Mouse (Mus musculus) kidney, embryonic 15.5 days (tissue): ENCODE data around the gene Eps8l3. TPM values are rescaled to one million over a fixed set of nuclear protein-coding genes. Genes with fewer than 3 reads are reported as not detected.
"Not testable (repeated sequence)": the region's sequence is repeated elsewhere in the genome, so short reads cannot be mapped to it uniquely, and the experiment has no call there.

ENCODE experiments used
- ATAC-seq: fragments of 200-750 bp; cut with Nextera tagmentation; replicated peaks from 2 replicates; pipeline ENCODE4 v1.8.0; 2017; ENCODE audit warnings: moderate TSS enrichment; ENCODE audit not compliant: low FRiP score
- H3K27ac ChIP-seq: fragments of 300-500 bp; sonication (generic); 2 replicates; pipeline ENCODE4 v1.5.1; 2015; ENCODE audit warnings: mild to moderate bottlenecking, inconsistent platforms
- H3K27me3 ChIP-seq: fragments of 300-500 bp; sonication (generic); 2 replicates; pipeline ENCODE4 v1.6.1; 2015; ENCODE audit warnings: inconsistent platforms
- H3K36me3 ChIP-seq: fragments of 300-500 bp; sonication (generic); 2 replicates; pipeline ENCODE4 v1.6.1; 2015; ENCODE audit warnings: inconsistent platforms
- H3K4me1 ChIP-seq: fragments of 300-500 bp; sonication (generic); 2 replicates; pipeline ENCODE4 v1.6.1; 2015; ENCODE audit warnings: inconsistent platforms
- H3K4me2 ChIP-seq: fragments of 300-500 bp; sonication (generic); 2 replicates; pipeline ENCODE4 v1.6.1; 2015; ENCODE audit warnings: moderate library complexity, mild to moderate bottlenecking, inconsistent platforms
- H3K4me3 ChIP-seq: fragments of 300-500 bp; sonication (generic); replicated peaks from 2 replicates; pipeline ENCODE4 v1.5.1; 2015; ENCODE audit warnings: mild to moderate bottlenecking, inconsistent platforms
- H3K9ac ChIP-seq: fragments of 300-500 bp; sonication (generic); 2 replicates; pipeline ENCODE4 v1.6.1; 2015; ENCODE audit warnings: mild to moderate bottlenecking, inconsistent platforms
- H3K9me3 ChIP-seq: fragments of 300-500 bp; sonication (generic); replicated peaks from 2 replicates; pipeline ENCODE4 v1.6.1; 2016; ENCODE audit warnings: inconsistent platforms
- WGBS: fragments of 180-500 bp; shearing (Covaris S2); methylation state at CpG from one replicate; pipeline ENCODE4 v1.1.7; 2015; ENCODE audit warnings: mixed read lengths; 5-methylcytosine and 5-hydroxymethylcytosine counted together
- polyA plus RNA-seq: library from polyadenylated mRNA; unstranded; fragments of >200 nt; fragmentation: Nextera tagmentation; extraction: Ambion mirVana; gene quantifications from 2 replicates; pipeline ENCODE4 v1.2.1, GENCODE M21; 2015

The Eps8l3 gene
- polyA plus RNA-seq, 1 experiment from 2014 or later: not detected

DNA sequence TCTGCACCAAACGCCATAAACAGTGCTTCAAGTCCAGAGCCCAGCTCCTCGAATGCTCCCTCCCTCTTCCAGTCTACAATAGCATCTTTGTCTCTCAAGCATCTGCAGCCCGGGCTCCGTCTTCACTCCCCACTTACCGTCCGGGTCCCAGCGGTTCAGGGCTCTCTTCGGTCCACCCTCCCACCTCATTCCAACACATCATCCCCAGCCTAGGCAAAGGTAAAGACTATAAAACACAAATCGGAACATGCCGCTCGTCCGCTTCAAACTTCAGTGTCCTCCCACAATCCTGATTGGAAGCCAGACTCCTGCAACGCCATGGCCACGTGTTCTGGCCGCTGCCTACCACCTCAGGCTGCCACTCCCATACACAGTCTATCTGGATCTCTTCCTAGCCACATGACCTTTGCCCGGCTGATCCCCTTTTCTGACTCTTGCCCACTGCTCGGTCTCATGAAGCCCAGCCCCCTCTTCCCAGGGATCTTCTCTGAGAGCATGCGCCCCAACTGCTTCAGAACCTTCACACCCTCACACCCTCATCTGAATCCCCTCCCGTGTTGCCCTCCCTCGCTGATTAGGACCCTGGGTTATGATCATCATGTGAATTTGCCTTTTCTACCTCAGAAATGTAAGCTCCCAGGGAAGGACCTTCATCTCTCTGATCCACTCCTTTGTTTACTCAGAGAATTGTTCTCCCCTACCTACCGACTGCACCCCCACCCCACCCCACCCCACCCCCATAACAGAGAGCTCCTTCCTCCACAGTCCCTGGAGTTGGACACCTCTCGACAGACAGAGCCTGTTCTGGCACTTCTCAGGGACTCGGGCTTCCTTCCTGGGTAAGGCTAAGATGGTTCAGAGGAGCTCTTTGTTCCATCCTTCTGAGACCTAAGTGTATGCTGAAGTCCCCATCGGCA, 3.4 kb upstream of the Eps8l3 start:
- H3K4me1 ChIP-seq: peaks cover 4% of the 10 kb centered on the region
- no peak overlapping the region for H3K9ac ChIP-seq
- H3K27ac ChIP-seq: no peak overlapping the region
- H3K4me3 ChIP-seq: no peak overlapping the region
- 73% methylated on average over 24 of the region's 24 CpGs for WGBS
- no peaks in the 10 kb centered on the region for H3K36me3 ChIP-seq
- no peaks in the 10 kb centered on the region for H3K27me3 ChIP-seq
- H3K9me3 ChIP-seq: no peaks in the 10 kb centered on the region
- no peak overlapping the region for H3K4me2 ChIP-seq
- no peak for ATAC-seq

- Histone ChIP-seq H3K4me1 (no peaks in the 10 kb centered on the region), H3K36me3 (no peaks in the 10 kb centered on the region), H3K9ac (no peak overlapping the region), H3K27ac (no peak overlapping the region), H3K4me2 (no peak overlapping the region), H3K27me3 (no peaks in the 10 kb centered on the region), H3K9me3 (no peaks in the 10 kb centered on the region), H3K4me3 (no peak overlapping the region)
- 52% methylated on average over 6 of the region's 6 CpGs for WGBS
- no peak for ATAC-seq
Observed at GRCm38 (mm10) chr3:107875231-107875630, 1.8 kb upstream of the Eps8l3 start.

- no peak for ATAC-seq
- Histone ChIP-seq H3K4me2 (no peak overlapping the region), H3K9ac (no peak overlapping the region), H3K4me3 (no peak overlapping the region), H3K9me3 (no peaks in the 10 kb centered on the region), H3K4me1 (no peaks in the 10 kb centered on the region), H3K36me3 (no peaks in the 10 kb centered on the region), H3K27me3 (no peaks in the 10 kb centered on the region), H3K27ac (no peak overlapping the region)
- WGBS: 79% methylated on average over 12 of the region's 12 CpGs
Observed at GRCm38 (mm10) chr3:107877747-107878736, 1.0 kb downstream of the Eps8l3 start.

- Histone ChIP-seq H3K27me3 (no peaks in the 10 kb centered on the region), H3K9me3 (no peaks in the 10 kb centered on the region), H3K4me3 (no peak overlapping the region), H3K4me2 (no peak overlapping the region), H3K9ac (no peak overlapping the region), H3K36me3 (no peaks in the 10 kb centered on the region), H3K27ac (no peak overlapping the region), H3K4me1 (no peaks in the 10 kb centered on the region)
- WGBS: 84% methylated on average over 9 of the region's 9 CpGs
- ATAC-seq: no peak
Observed at GRCm38 (mm10) chr3:107887674-107888495, 10.9 kb downstream of the Eps8l3 start.

DNA sequence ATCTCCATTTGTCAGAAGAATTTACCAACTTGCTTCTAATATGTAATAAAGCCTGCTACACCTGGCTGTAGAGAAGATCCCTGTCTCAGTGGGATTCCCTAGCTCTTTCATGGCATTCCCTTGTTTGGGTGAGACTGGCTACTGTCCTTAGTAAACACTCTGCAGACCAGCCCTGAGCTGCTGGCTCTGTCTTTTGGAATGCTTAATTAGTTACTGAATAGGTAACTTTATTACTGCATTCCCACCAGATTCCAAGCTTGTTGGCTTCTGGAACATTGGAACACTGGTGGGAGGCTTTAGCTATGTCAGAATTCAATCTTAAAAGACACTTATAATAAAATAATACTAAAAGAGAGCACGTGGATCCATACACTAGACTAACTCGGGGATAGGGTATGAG, 12.2 kb downstream of the Eps8l3 start:
- not testable (repeated sequence) for H3K36me3 ChIP-seq, H3K27me3 ChIP-seq, H3K9ac ChIP-seq, ATAC-seq, H3K4me2 ChIP-seq, H3K27ac ChIP-seq, H3K4me1 ChIP-seq, H3K4me3 ChIP-seq, H3K9me3 ChIP-seq
- 83% methylated on average over 2 of the region's 2 CpGs for WGBS

GRCm38 (mm10) chr3:107895194-107895719, 18.2 kb downstream of the Eps8l3 start:
- peak overlapping the region; percentile 80 for H3K4me3 ChIP-seq
- H3K27me3 ChIP-seq: no peaks in the 10 kb centered on the region
- H3K36me3 ChIP-seq: peaks cover 21% of the 10 kb centered on the region; the same call in 1 of the 2 replicates
- peaks cover 9% of the 10 kb centered on the region for H3K4me1 ChIP-seq
- H3K4me2 ChIP-seq: peak overlapping the region; percentile 92
- peak overlapping the region; percentile 81 for H3K9ac ChIP-seq
- no peaks in the 10 kb centered on the region for H3K9me3 ChIP-seq
- WGBS: 7% methylated on average over 6 of the region's 6 CpGs
- H3K27ac ChIP-seq: no peak overlapping the region; the same call in 1 of the 2 replicates
- ATAC-seq: peak; percentile 11; the same call in 1 of the 2 replicates

DNA sequence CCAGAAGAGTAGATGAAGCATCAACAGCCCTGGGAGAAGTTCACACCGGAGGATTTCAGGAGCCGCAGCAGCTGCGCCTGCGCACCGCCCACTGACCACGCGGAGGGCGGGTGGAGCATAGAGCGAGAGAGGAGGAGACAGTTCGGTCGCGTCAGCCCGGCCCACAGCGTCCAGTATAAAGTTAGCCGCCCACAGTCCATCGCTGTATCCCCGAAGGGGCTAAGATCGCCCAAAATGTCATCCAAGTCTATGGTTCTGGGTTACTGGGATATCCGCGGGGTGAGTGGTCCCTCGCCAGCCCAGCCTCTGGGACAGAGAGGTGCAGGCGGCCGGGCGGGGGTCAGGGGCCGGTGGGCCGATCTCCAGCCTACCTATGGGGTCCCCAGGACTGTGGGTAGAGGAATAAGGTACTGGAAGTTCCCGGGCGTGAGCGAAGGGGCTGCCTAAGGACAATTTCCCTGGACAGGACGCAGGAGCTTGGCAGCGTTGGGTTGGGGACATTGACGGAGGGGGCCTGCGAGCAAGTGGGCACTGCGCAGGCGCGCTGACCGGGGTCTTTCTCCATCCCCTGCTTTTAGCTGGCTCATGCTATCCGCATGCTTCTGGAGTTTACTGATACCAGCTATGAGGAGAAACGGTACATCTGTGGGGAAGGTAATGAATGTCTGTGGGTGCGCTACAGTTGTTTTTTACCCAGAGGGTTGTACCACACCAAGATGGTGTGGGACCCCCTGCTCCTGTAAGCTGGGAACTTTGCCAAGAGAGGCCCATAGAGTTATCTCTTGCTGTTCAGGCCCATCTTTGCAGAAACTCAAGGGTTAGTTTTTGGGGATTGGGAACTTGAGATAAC, 18.9 kb downstream of the Eps8l3 start, which contains the start of gene Gstm5:
Gstm5 (plus strand) TSS at position 102 of the 850 bp plus-strand sequence.
- peak within 1 kb of the TSS; percentile 80 for H3K4me3 ChIP-seq
- H3K9me3 ChIP-seq: no peaks in the 10 kb centered on the region
- peak within 1 kb of the TSS; percentile 81 for H3K9ac ChIP-seq
- peaks cover 10% of the 10 kb centered on the region for H3K4me1 ChIP-seq
- ATAC-seq: peak; percentile 96
- H3K36me3 ChIP-seq: peaks cover 21% of the 10 kb centered on the region; the same call in 1 of the 2 replicates
- peak within 1 kb of the TSS; percentile 82 for H3K27ac ChIP-seq
- 6% methylated on average over 40 of the region's 40 CpGs for WGBS
- no peaks in the 10 kb centered on the region for H3K27me3 ChIP-seq
- peak within 1 kb of the TSS; percentile 92 for H3K4me2 ChIP-seq

DNA sequence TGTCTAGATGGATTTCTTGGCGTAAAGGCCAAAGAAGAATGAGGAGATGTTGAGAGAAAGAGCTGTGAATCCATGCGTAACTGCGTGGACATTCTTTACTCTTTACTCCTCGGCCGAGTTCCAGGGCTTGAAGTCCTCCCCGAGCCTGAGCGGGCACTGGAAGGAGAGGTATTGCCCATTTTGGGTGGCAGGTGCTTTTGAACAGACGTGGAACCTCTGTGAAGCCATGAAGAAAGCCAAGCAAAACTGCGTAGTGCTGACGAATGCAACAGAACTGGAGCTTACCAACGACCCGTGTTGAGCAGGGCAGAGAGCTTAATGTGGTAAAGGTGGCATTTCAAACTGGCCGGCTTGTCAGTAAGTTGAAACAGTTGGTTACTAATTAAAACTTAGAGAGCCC, 21.7 kb downstream of the Eps8l3 start:
- 86% methylated on average over 13 of the region's 13 CpGs for WGBS
- Histone ChIP-seq H3K36me3 (peaks cover 21% of the 10 kb centered on the region; the same call in 1 of the 2 replicates), H3K27ac (no peak overlapping the region), H3K4me2 (no peak overlapping the region), H3K9me3 (no peaks in the 10 kb centered on the region), H3K27me3 (no peaks in the 10 kb centered on the region), H3K4me1 (peaks cover 12% of the 10 kb centered on the region), H3K4me3 (no peak overlapping the region), H3K9ac (no peak overlapping the region)
- no peak for ATAC-seq

- Histone ChIP-seq H3K27me3 (no peaks in the 10 kb centered on the region), H3K36me3 (peaks cover 21% of the 10 kb centered on the region; the same call in 1 of the 2 replicates), H3K27ac (no peak overlapping the region), H3K4me3 (no peak overlapping the region), H3K4me1 (peaks cover 12% of the 10 kb centered on the region), H3K9ac (no peak overlapping the region), H3K9me3 (no peaks in the 10 kb centered on the region), H3K4me2 (no peak overlapping the region)
- 49% methylated on average over 11 of the region's 11 CpGs for WGBS
- peak; percentile 46; the same call in 1 of the 2 replicates for ATAC-seq
Observed at GRCm38 (mm10) chr3:107900955-107901673, 24.1 kb downstream of the Eps8l3 start.

DNA sequence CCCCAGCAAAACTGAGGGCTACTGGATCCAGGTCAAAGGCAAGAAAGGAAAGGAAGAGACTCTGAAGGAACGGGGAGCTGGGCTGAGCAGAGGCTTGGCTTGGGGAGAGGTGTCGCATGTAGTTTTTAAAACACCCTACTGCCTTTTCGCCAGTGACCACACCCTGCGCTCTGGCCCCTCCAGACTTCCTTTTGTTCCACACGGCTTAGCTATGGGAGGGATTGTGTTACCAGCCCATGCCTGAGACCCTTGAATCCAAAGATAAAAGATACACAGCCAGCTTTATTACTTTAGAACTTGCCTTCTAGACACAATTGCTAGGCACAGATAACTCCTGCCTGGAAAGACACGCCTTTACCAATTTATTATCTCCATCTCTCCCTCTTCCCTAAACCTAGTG, 28.9 kb downstream of the Eps8l3 start:
- Histone ChIP-seq H3K4me3 (no peak overlapping the region), H3K27me3 (no peaks in the 10 kb centered on the region), H3K9me3 (no peaks in the 10 kb centered on the region), H3K4me2 (no peak overlapping the region), H3K9ac (no peak overlapping the region), H3K4me1 (peaks cover 6% of the 10 kb centered on the region; the same call in 1 of the 2 replicates), H3K36me3 (no peaks in the 10 kb centered on the region), H3K27ac (no peak overlapping the region)
- ATAC-seq: no peak
- WGBS: 36% methylated on average over 6 of the region's 6 CpGs
